Mouse (Mus musculus) telencephalon, adult 2 months (tissue): Measurements from ENCODE around the gene Cant1.

Source experiments
- DNase-seq: peaks from one replicate; pipeline ENCODE4 v3.0.0-alpha.2; 2011; ENCODE audit warnings: low read depth, low spot score

The Cant1 gene

GRCm38 (mm10) chr11:118430291-118430885, 11.5 kb upstream of the Cant1 start:
- DNase-seq, result no peak

DNA sequence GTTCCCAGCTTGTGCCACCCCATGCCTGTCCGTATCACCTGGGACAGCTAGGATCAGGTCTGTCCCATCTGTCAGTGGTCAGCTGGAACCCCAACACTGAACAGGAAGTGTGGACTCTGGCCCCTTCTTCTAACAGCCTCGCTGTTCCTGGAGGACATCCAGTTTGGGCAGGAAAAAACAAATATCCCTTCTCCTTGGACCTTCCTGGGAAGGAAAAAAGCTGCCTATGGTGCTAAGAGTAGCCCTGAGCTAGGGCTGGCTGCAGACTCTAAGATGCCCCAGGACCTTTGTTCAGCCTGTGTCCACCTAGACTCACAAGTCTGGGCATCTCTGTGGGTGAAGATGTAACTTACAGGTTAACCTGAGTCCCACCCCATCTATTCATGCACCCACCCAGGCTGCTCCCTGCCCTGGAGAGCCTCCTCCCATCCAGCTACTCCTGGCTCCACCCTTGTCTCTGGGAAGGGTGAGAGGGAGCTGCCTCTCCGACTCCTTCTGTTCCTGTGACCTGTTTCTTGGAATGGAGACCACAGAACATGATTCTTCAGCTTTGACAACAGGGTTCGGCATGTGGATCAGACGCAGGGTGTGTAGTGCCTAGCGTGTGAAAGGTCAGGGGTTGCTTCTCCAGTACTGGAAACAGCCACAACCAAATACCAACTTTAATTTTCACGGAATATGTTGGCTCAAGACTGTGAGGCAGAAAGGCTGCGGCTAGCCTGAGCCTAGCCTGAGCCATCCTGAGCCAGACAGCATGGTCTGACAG, 10.2 kb upstream of the Cant1 start:
- no peak for DNase-seq

- DNase-seq, result no peak
Measured at GRCm38 (mm10) chr11:118428460-118428868, 9.6 kb upstream of the Cant1 start.

DNA sequence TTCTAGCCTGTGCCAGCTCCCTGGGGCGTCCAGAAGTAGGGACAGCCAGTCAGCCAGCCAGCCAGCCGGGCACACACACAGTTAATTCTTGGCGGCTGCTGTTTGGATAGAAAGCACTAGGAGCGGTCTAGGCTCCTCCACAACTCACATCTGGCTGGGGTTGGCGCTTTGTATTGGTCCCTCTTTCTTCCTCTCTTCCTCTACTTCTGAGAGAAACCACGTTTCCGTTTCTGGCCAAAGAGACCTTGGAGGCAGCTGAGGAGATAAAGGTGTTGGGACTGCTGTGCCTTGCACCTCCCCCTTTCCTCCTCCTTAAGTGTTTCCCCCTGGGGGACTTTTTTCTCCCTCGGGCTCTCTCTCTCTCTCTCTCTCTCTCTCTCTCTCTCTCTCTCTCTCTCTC, 9.1 kb upstream of the Cant1 start, which contains the start of gene C1qtnf1:
Gene C1qtnf1, plus strand, starts transcription at position 218 of the 400 bp plus-strand sequence.
- DNase-seq, result no peak

- no peak for DNase-seq
Measured at GRCm38 (mm10) chr11:118427266-118427779, 8.4 kb upstream of the Cant1 start.

DNA sequence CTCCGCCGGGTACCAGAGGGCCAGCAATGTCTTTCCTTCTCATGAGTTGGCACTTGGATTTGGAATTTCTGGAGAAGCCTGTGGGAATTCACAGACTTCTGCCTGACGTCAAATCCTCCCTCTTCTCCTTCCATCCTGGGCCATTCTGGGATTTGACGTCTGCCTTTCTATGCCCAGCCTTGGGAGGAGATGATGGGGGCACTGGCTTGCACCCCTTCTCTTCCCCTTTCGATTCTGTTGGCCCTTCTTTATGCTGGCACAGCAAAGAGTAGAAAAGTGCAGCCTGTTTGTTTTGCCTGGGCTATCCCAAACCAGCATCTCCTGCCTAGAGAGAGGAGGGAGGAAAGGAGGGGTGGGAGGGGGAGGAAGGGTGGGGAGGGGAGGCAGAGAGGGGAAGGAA, 7.9 kb upstream of the Cant1 start:
- DNase-seq, result no peak

- DNase-seq, result no peak
Measured at GRCm38 (mm10) chr11:118424621-118425335, 5.9 kb upstream of the Cant1 start.

DNA sequence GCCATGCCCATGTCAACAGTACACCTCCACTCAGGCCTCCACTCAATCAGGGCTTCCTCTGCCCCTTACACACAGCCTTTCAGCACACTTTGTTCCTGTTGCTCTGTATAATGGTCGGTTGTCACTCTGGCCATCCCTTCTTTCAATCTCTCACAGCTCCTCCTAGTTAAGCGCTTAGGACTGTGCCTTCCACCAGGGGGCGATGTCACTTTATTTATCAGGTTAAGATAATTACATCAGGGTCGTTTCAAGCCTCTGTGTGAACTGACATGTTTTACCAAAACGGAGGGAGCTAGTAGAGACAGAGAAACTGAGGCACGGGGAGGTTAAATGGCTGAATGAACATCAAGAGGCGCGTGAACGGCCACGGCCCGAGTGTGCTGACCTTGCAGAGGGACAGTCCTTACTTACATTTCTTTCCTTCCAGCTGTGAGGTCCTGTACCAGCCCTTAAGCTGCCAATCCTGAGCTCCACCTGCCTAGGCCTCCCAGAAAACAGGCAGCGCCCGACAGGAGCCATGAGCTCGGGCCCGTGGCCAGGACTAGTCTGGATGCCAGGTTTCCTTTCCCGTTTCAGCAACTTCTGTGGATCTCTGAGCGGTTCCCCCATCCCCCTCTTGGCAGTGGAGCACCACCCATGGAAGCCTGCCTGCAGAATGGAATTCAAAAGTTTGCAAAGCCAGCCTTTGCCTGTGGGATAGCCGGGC, 4.5 kb upstream of the Cant1 start:
- peak; percentile 58 for DNase-seq

DNA sequence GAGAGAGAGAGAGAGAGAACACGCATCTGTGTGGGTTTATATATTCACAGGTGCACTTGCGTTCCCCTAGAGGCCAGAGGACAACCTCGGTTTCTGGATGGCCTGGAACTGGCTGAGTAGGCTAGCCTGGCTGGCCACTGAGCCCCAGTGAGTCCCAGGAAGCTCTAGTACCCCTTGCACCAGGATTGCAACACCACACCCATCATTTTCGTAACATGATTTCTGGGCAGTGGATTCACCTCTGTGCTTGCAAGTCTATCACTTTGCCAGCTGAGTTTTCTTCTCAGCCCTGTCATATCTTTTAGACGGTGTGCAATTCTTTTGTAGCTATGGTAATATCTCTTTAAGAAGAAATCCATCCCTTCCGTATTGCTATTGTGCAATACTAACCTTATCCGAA, 1.4 kb upstream of the Cant1 start:
- DNase-seq, result no peak

DNA sequence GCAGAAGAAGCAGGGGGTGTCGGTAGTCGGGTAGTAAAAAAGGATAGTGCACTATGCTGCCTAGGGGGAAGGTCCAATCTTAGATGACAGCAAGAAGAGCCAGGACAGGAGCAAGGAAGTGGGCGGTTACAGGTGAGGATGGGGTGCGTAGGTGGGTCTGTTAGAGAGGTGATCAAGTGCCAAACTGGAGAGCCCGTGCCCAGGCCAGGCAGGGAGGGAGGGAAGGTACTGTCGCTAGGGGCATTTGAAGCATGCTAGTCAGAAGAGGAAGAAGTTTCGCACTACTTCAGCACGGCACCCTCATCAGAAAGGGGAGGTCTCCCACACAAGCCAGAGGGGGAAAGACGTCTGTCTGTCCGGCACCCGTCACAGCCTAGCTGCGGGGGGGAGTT, 448 bp downstream of the Cant1 start:
- no peak for DNase-seq

DNA sequence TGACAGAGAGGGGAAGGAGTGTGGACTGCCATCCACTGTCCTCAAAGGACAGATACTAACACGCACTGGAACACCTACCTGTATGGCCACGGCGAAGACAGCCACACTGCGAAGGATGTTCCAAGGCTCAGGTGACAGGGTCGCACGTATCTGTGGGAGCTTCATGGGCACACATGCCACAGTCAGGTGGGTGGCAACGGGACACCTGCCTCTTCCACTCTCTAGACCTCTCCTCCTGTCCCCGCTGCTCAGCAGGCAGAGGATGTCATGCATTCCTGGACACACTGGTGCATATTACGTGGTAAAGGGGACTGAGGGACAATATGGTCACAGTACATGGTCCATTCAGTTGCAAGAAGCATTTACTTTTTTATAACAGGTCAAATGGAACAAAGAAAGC, 1.4 kb downstream of the Cant1 start:
- no peak for DNase-seq

DNA sequence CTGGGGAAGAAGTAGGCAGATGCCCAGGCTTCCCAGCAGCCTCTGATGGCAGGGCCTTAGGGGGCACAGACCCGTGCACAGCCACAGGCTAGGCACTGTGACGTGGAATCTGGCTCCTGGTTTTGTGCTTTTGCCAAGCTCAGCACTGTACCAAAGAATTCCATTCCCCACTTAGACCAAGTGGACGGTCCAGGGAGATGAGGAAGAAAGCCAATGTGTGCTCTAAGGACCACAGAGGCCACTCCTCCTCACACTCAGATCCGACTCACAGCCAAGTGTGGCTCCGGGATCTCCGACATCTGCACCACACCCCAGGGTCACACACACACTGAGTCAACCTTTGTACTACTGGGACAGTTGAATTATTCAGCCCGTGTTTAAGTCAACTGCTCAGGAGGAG, 2.8 kb downstream of the Cant1 start:
- no peak for DNase-seq

GRCm38 (mm10) chr11:118415630-118416029, 3.3 kb downstream of the Cant1 start:
- DNase-seq, result no peak

GRCm38 (mm10) chr11:118414270-118414669, 4.6 kb downstream of the Cant1 start:
- DNase-seq, result no peak

- DNase-seq, result no peak
Measured at GRCm38 (mm10) chr11:118413055-118413454, 5.8 kb downstream of the Cant1 start.

DNA sequence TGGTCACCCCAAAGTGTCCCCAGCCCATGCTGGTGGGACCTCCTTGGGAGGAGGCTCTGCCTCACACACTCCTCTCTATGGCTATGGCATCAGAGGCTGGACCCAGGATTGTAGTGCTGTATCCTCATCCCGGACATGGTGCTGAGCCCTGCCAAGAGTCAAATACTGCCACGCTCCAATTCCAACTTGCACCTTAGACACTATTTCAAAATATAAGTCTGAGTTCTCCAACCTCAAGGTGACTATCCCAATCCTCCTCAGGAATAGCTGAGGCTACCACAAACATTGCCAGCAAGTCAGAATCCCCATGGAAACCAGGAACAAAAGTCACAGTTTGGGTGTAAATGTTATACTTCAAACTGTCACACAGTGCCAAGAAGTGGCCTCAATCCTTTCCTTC, 6.3 kb downstream of the Cant1 start:
- no peak for DNase-seq

DNA sequence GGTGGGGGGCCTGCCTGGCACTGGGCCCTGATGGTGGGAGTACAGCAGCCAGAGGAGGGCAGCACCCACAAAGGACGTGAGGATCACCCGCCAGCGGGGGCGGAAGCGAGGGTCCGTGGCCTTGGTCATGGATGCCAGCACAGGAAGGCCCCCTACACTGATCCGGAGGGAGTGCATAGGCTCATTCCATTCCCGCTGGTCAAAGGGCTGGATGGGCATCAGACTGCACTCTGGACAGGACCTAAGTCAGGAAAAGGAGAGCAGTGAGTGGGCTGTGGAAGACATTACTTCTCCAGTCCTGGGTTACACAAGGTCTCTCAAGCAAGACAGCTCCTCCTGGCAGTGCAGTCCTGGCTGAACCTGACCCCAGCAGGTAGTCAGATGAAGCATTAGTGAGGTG, 7.6 kb downstream of the Cant1 start:
- no peak for DNase-seq

DNA sequence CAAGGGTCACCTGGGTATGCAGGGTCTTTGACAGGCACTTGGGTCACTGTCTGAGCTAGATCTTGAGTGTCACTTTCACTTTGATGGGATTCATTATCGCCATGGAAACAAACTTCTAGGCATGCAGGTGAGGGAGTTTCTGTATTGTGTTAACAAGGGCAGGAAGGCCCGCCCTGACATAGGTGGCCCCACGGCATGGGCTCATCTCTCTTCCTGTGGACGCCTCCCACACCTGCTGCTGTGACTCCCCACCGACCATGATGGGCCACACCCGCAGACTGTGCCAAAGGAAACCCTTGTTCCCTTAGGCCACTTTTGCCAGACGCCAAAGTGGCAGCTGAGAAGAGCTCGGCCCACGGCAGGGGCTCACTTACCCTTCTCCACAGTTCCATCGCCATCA, 8.4 kb downstream of the Cant1 start:
- DNase-seq, result no peak

GRCm38 (mm10) chr11:118410073-118410444, 8.8 kb downstream of the Cant1 start:
- DNase-seq, result no peak

GRCm38 (mm10) chr11:118409106-118410072, 9.5 kb downstream of the Cant1 start:
- DNase-seq, result no peak
